12 mouse cellular contexts compared by ENCODE assay signal in the genomic region with DNA sequence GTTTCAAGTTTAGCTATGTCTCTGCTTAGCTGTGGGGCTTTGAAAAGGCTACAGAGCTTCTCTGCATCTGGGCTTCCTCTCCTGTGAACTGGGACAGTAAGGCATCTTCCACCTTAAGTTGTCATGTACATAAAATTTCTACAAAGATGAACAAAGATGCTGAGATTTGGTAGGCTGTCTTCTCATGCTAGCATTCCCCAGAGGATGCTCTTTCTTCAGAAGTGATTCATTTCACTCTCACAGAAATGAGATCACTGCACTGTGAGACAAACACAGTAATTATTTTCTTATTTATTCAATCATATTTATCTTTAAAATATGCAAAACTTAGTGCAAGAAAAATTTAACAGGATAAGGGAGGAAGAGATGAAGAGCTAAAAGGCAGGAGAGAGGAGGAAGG.
"Had no signal": no experiment of that assay in that cellular context is flagged by ENCODE, and none has a peak within 500 bp of the region (broad histone marks: within the 10 kb centered on the region; RNA-seq: fewer than 3 reads in every experiment).

No protein-coding gene starts in this region.

- DNase-seq: left cerebral cortex, postnatal 4 days; liver; liver, embryonic 13.5 days; liver, postnatal 0 days; lung, adult 18-20 months; lung, adult 2 months; lung, embryonic 14.5 days; lung, postnatal 10 days; lung, postnatal 14 days; lung, postnatal 36 days; lung, postnatal 4 days; midbrain, embryonic 14.5 days had no signal
